Mouse (Mus musculus): ENCODE data around the gene Acoxl. TPM values are rescaled to one million over a fixed set of nuclear protein-coding genes. Genes with fewer than 3 reads are reported as not detected.

Gene Acoxl
- total and polyA plus RNA-seq, 3 experiments = 0.05 TPM; not detected in 1

- no peaks in the 10 kb centered on the region for H3K9me3 ChIP-seq (replicated peaks)
- H3K4me3 ChIP-seq (ENCODE audit: low read depth, low read length) = no peak overlapping the region
- H3K36me3 ChIP-seq (replicated peaks) = peaks cover 86% of the 10 kb centered on the region
- no peaks in the 10 kb centered on the region; the same call in 1 of the 2 replicates for H3K27me3 ChIP-seq (ENCODE audit: insufficient read depth, low read length)
- DNase-seq (ENCODE audit: low spot score) (no peak), ATAC-seq (ENCODE audit: extremely low read depth, insufficient number of reproducible peaks, low FRiP score, poor library complexity, severe bottlenecking) (no peak)
- no peak for TF ChIP-seq TAL1 (conservative IDR thresholded peaks at IDR 0.05; ENCODE audit: low read depth, low read length)
- peaks cover 36% of the 10 kb centered on the region for H3K4me1 ChIP-seq (ENCODE audit: insufficient read depth, low read depth, low read length)
Measured at GRCm38 (mm10) chr2:128156067-128156462, 317.4 kb downstream of the Acoxl start.

GRCm38 (mm10) chr2:128156557-128157412 lies 318.1 kb downstream of the Acoxl start:
- H3K4me1 ChIP-seq (ENCODE audit: insufficient read depth, low read depth, low read length) = peaks cover 33% of the 10 kb centered on the region
- TF ChIP-seq GATA1 (IDR thresholded peaks at IDR 0.05; ENCODE audit: borderline replicate concordance, low read length) = no peak
- no peak for TF ChIP-seq POLR2AphosphoS5 (IDR thresholded peaks at IDR 0.05; ENCODE audit: insufficient replicate concordance, low read depth, low read length)
- TF ChIP-seq TAL1 (conservative IDR thresholded peaks at IDR 0.05; ENCODE audit: low read depth, low read length) = no peak
- no peak for TF ChIP-seq GATA2 (IDR thresholded peaks at IDR 0.05; ENCODE audit: borderline replicate concordance, low read depth, low read length)
- TF ChIP-seq CTCF (IDR thresholded peaks at IDR 0.05; ENCODE audit: low read depth, low read length) = no peak
- peaks cover 81% of the 10 kb centered on the region for H3K36me3 ChIP-seq (replicated peaks)
- no peaks in the 10 kb centered on the region; the same call in 1 of the 2 replicates for H3K27me3 ChIP-seq (ENCODE audit: insufficient read depth, low read length)
- DNase-seq (ENCODE audit: low spot score) (no peak), ATAC-seq (ENCODE audit: extremely low read depth, insufficient number of reproducible peaks, low FRiP score, poor library complexity, severe bottlenecking) (no peak)
- no peaks in the 10 kb centered on the region for H3K9me3 ChIP-seq (replicated peaks)
- H3K4me3 ChIP-seq (ENCODE audit: low read depth, low read length) = no peak overlapping the region

GRCm38 (mm10) chr2:128158734-128159410 lies 320.2 kb downstream of the Acoxl start:
- TF ChIP-seq TAL1 (conservative IDR thresholded peaks at IDR 0.05; ENCODE audit: low read depth, low read length) (no peak), GATA2 (IDR thresholded peaks at IDR 0.05; ENCODE audit: borderline replicate concordance, low read depth, low read length) (no peak), CTCF (IDR thresholded peaks at IDR 0.05; ENCODE audit: low read depth, low read length) (no peak), POLR2AphosphoS5 (IDR thresholded peaks at IDR 0.05; ENCODE audit: insufficient replicate concordance, low read depth, low read length) (no peak), GATA1 (IDR thresholded peaks at IDR 0.05; ENCODE audit: borderline replicate concordance, low read length) (no peak)
- no peak for DNase-seq (ENCODE audit: low spot score)

DNA sequence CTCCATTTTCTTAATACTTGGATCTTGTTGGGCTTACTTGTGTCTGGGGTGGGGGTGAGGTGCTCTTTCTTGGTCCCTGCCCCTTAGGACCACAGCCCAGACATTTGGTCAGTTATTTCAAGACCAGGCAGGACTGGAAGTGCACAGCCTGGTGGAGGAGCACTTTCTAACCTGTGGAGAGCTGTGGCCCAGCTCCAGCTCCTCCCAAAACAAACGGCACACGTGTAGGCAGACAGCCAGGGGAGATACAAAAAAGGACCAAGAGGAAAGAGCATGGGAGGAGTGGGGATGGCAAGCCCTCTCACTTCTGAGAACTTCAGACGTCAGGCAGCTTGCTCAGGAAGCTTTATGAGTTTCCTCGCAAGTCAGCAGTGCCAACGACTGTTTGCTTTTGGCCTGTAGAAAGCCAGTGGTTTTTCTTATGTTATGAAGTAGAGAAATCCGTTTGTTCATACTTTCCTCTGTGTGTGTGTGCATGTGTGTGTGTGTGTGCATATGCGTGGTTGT lies 321.0 kb downstream of the Acoxl start:
- H3K4me1 ChIP-seq (ENCODE audit: insufficient read depth, low read depth, low read length) = peaks cover 13% of the 10 kb centered on the region

More at GRCm38 (mm10) chr2:128158734-128159410, 320.2 kb downstream of the Acoxl start:
- peaks cover 64% of the 10 kb centered on the region for H3K36me3 ChIP-seq (replicated peaks)
- peaks cover 16% of the 10 kb centered on the region for H3K4me1 ChIP-seq (ENCODE audit: insufficient read depth, low read depth, low read length)
- H3K9me3 ChIP-seq (replicated peaks) = no peaks in the 10 kb centered on the region
- H3K4me3 ChIP-seq (ENCODE audit: low read depth, low read length) = no peak overlapping the region
- no peak for ATAC-seq (ENCODE audit: extremely low read depth, insufficient number of reproducible peaks, low FRiP score, poor library complexity, severe bottlenecking)
- no peaks in the 10 kb centered on the region; the same call in 1 of the 2 replicates for H3K27me3 ChIP-seq (ENCODE audit: insufficient read depth, low read length)

GRCm38 (mm10) chr2:128163177-128163576 lies 324.5 kb downstream of the Acoxl start:
- Histone ChIP-seq H3K36me3 (replicated peaks) (peaks cover 25% of the 10 kb centered on the region), H3K27me3 (ENCODE audit: insufficient read depth, low read length) (no peaks in the 10 kb centered on the region), H3K9me3 (replicated peaks) (no peaks in the 10 kb centered on the region), H3K4me1 (ENCODE audit: insufficient read depth, low read depth, low read length) (peaks cover 15% of the 10 kb centered on the region), H3K4me3 (ENCODE audit: low read depth, low read length) (no peak overlapping the region)
- TF ChIP-seq POLR2AphosphoS5 (IDR thresholded peaks at IDR 0.05; ENCODE audit: insufficient replicate concordance, low read depth, low read length) = no peak
- TF ChIP-seq GATA2 (IDR thresholded peaks at IDR 0.05; ENCODE audit: borderline replicate concordance, low read depth, low read length) = no peak
- TF ChIP-seq TAL1 (conservative IDR thresholded peaks at IDR 0.05; ENCODE audit: low read depth, low read length) = no peak
- no peak for TF ChIP-seq CTCF (IDR thresholded peaks at IDR 0.05; ENCODE audit: low read depth, low read length)
- no peak for TF ChIP-seq GATA1 (IDR thresholded peaks at IDR 0.05; ENCODE audit: borderline replicate concordance, low read length)
- DNase-seq (ENCODE audit: low spot score) (no peak), ATAC-seq (ENCODE audit: extremely low read depth, insufficient number of reproducible peaks, low FRiP score, poor library complexity, severe bottlenecking) (no peak)

More for the DNA sequence above, 321.0 kb downstream of the Acoxl start:
- peaks cover 57% of the 10 kb centered on the region for H3K36me3 ChIP-seq (replicated peaks)
- no peaks in the 10 kb centered on the region; the same call in 1 of the 2 replicates for H3K27me3 ChIP-seq (ENCODE audit: insufficient read depth, low read length)
- no peak for DNase-seq (ENCODE audit: low spot score)
- ATAC-seq (ENCODE audit: extremely low read depth, insufficient number of reproducible peaks, low FRiP score, poor library complexity, severe bottlenecking) = no peak
- TF ChIP-seq CTCF (IDR thresholded peaks at IDR 0.05; ENCODE audit: low read depth, low read length) (no peak), POLR2AphosphoS5 (IDR thresholded peaks at IDR 0.05; ENCODE audit: insufficient replicate concordance, low read depth, low read length) (no peak), GATA2 (IDR thresholded peaks at IDR 0.05; ENCODE audit: borderline replicate concordance, low read depth, low read length) (no peak), TAL1 (conservative IDR thresholded peaks at IDR 0.05; ENCODE audit: low read depth, low read length) (no peak), GATA1 (IDR thresholded peaks at IDR 0.05; ENCODE audit: borderline replicate concordance, low read length) (no peak)
- H3K9me3 ChIP-seq (replicated peaks) = no peaks in the 10 kb centered on the region
- no peak overlapping the region for H3K4me3 ChIP-seq (ENCODE audit: low read depth, low read length)
